Mouse (Mus musculus) erythroblast, embryonic 14.5 days (primary cell): ENCODE measurements around the gene Psmc2.

Experiments used
- GATA1 ChIP-seq: IDR thresholded peaks from 2 replicates; pipeline ENCODE4 v1.6.1; 2012; ENCODE audit warnings: low read length, inconsistent platforms, mixed read lengths
- TAL1 ChIP-seq: IDR thresholded peaks from 3 replicates; pipeline ENCODE4 v1.6.1; 2012; ENCODE audit warnings: low read length, inconsistent platforms, mixed read lengths

DNA sequence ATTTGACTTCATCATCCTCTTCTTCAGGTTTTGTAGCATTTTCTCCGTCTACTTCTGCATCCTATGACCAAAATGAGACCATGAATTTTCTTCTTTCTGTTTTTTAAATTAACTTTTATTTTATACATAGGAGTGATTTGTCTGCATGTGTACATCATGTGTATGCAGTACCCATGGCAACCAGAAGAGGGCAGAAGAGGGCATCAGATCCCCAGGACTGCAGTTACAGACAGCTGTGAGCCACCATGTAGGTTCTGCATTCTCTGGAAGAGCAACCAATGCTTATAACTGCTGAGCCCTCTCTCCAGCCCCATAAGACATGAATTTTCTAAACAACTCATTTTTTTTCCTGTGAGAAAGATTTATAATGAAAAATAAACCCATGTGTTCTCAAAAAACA lies 28.9 kb downstream of the Psmc2 start:
- no peak for TF ChIP-seq GATA1
- TF ChIP-seq TAL1: no peak
